Mouse (Mus musculus): ENCODE data around the gene Gemin5. TPM values are rescaled to one million over a fixed set of nuclear protein-coding genes. Genes with fewer than 3 reads are reported as not detected.

Gemin5 gene
- polyA plus RNA-seq, 1 experiment = 18.7 TPM

GRCm38 (mm10) chr11:58156871-58157270 lies 11.5 kb downstream of the Gemin5 start:
- H3K36me3 ChIP-seq (ENCODE audit: control insufficient read depth, insufficient read depth) = peaks cover 39% of the 10 kb centered on the region
- no peak overlapping the region for H3K4me3 ChIP-seq
- no peaks in the 10 kb centered on the region for H3K79me2 ChIP-seq (ENCODE audit: control insufficient read depth, insufficient read depth)
- no peak overlapping the region for H3K4me2 ChIP-seq (ENCODE audit: low read depth)
- H3ac ChIP-seq (ENCODE audit: control insufficient read depth, insufficient read length) = no peak overlapping the region
- H3K27me3 ChIP-seq (ENCODE audit: control insufficient read depth, insufficient read depth, insufficient read length) = no peaks in the 10 kb centered on the region
- TF ChIP-seq POLR2AphosphoS2 (IDR thresholded peaks at IDR 0.05; ENCODE audit: insufficient read length, low read depth) (no peak), SRF (IDR thresholded peaks at IDR 0.05; ENCODE audit: control insufficient read depth, insufficient read length, low read depth) (no peak)

- Histone ChIP-seq H3K4me3 (no peak overlapping the region), H3ac (ENCODE audit: control insufficient read depth, insufficient read length) (no peak overlapping the region), H3K36me3 (ENCODE audit: control insufficient read depth, insufficient read depth) (peaks cover 38% of the 10 kb centered on the region), H3K4me2 (ENCODE audit: low read depth) (no peak overlapping the region), H3K27me3 (ENCODE audit: control insufficient read depth, insufficient read depth, insufficient read length) (no peaks in the 10 kb centered on the region), H3K79me2 (ENCODE audit: control insufficient read depth, insufficient read depth) (no peaks in the 10 kb centered on the region)
- TF ChIP-seq REST (IDR thresholded peaks at IDR 0.05; ENCODE audit: insufficient read depth, insufficient read length) (no peak), USF1 (IDR thresholded peaks at IDR 0.05; ENCODE audit: low read depth) (no peak), MYOG (IDR thresholded peaks at IDR 0.05; ENCODE audit: control insufficient read depth in 1 of 3, insufficient read depth in 1 of 3, insufficient read length in 2 of 3, low read depth in 2 of 3) (no peak), CEBPB (IDR thresholded peaks at IDR 0.05; ENCODE audit: insufficient read depth, poor library complexity, severe bottlenecking) (no peak), SRF (IDR thresholded peaks at IDR 0.05; ENCODE audit: control insufficient read depth, insufficient read length, low read depth) (no peak), TCF12 (IDR thresholded peaks at IDR 0.05; ENCODE audit: insufficient read depth, poor library complexity, severe bottlenecking) (no peak), POLR2A (IDR thresholded peaks at IDR 0.05; ENCODE audit: insufficient read length, low read depth) (no peak), TCF3 (IDR thresholded peaks at IDR 0.05; ENCODE audit: insufficient read length, low read depth) (no peak), MAX (IDR thresholded peaks at IDR 0.05; ENCODE audit: low read depth) (no peak), POLR2AphosphoS2 (IDR thresholded peaks at IDR 0.05; ENCODE audit: insufficient read length, low read depth) (no peak), E2F4 (IDR thresholded peaks at IDR 0.05; ENCODE audit: insufficient read depth) (no peak), MYOD1 (IDR thresholded peaks at IDR 0.05; ENCODE audit: control insufficient read depth in 1 of 3, insufficient read length in 2 of 3, low read depth in 2 of 3) (no peak)
These were observed 12.9 kb downstream of the Gemin5 start for GRCm38 (mm10) chr11:58155458-58155857.

- no peaks in the 10 kb centered on the region for H3K27me3 ChIP-seq (ENCODE audit: control insufficient read depth, insufficient read depth, insufficient read length)
- no peak overlapping the region for H3K4me3 ChIP-seq
- H3ac ChIP-seq (ENCODE audit: control insufficient read depth, insufficient read length) = no peak overlapping the region
- TF ChIP-seq TCF3 (IDR thresholded peaks at IDR 0.05; ENCODE audit: insufficient read length, low read depth) (no peak), MYOD1 (IDR thresholded peaks at IDR 0.05; ENCODE audit: control insufficient read depth in 1 of 3, insufficient read length in 2 of 3, low read depth in 2 of 3) (no peak), POLR2A (IDR thresholded peaks at IDR 0.05; ENCODE audit: insufficient read length, low read depth) (no peak), E2F4 (IDR thresholded peaks at IDR 0.05; ENCODE audit: insufficient read depth) (no peak), REST (IDR thresholded peaks at IDR 0.05; ENCODE audit: insufficient read depth, insufficient read length) (no peak), MYOG (IDR thresholded peaks at IDR 0.05; ENCODE audit: control insufficient read depth in 1 of 3, insufficient read depth in 1 of 3, insufficient read length in 2 of 3, low read depth in 2 of 3) (no peak), USF1 (IDR thresholded peaks at IDR 0.05; ENCODE audit: low read depth) (no peak), POLR2AphosphoS2 (IDR thresholded peaks at IDR 0.05; ENCODE audit: insufficient read length, low read depth) (no peak), MAX (IDR thresholded peaks at IDR 0.05; ENCODE audit: low read depth) (no peak), SRF (IDR thresholded peaks at IDR 0.05; ENCODE audit: control insufficient read depth, insufficient read length, low read depth) (no peak), TCF12 (IDR thresholded peaks at IDR 0.05; ENCODE audit: insufficient read depth, poor library complexity, severe bottlenecking) (no peak), CEBPB (IDR thresholded peaks at IDR 0.05; ENCODE audit: insufficient read depth, poor library complexity, severe bottlenecking) (no peak)
- no peaks in the 10 kb centered on the region for H3K79me2 ChIP-seq (ENCODE audit: control insufficient read depth, insufficient read depth)
- peaks cover 20% of the 10 kb centered on the region for H3K36me3 ChIP-seq (ENCODE audit: control insufficient read depth, insufficient read depth)
- no peak overlapping the region for H3K4me2 ChIP-seq (ENCODE audit: low read depth)
These were observed 22.1 kb downstream of the Gemin5 start for GRCm38 (mm10) chr11:58146241-58146640.

- no peak for TF ChIP-seq SRF (IDR thresholded peaks at IDR 0.05; ENCODE audit: control insufficient read depth, insufficient read length, low read depth)
- no peak for TF ChIP-seq MYOD1 (IDR thresholded peaks at IDR 0.05; ENCODE audit: control insufficient read depth in 1 of 3, insufficient read length in 2 of 3, low read depth in 2 of 3)
- no peak for TF ChIP-seq POLR2AphosphoS2 (IDR thresholded peaks at IDR 0.05; ENCODE audit: insufficient read length, low read depth)
- TF ChIP-seq REST (IDR thresholded peaks at IDR 0.05; ENCODE audit: insufficient read depth, insufficient read length) = no peak
- TF ChIP-seq MYOG (IDR thresholded peaks at IDR 0.05; ENCODE audit: control insufficient read depth in 1 of 3, insufficient read depth in 1 of 3, insufficient read length in 2 of 3, low read depth in 2 of 3) = no peak
- TF ChIP-seq CEBPB (IDR thresholded peaks at IDR 0.05; ENCODE audit: insufficient read depth, poor library complexity, severe bottlenecking) = no peak
- no peak for TF ChIP-seq MAX (IDR thresholded peaks at IDR 0.05; ENCODE audit: low read depth)
- no peak for TF ChIP-seq POLR2A (IDR thresholded peaks at IDR 0.05; ENCODE audit: insufficient read length, low read depth)
- no peak for TF ChIP-seq E2F4 (IDR thresholded peaks at IDR 0.05; ENCODE audit: insufficient read depth)
- TF ChIP-seq TCF12 (IDR thresholded peaks at IDR 0.05; ENCODE audit: insufficient read depth, poor library complexity, severe bottlenecking) = no peak
- TF ChIP-seq USF1 (IDR thresholded peaks at IDR 0.05; ENCODE audit: low read depth) = no peak
- no peak for TF ChIP-seq TCF3 (IDR thresholded peaks at IDR 0.05; ENCODE audit: insufficient read length, low read depth)
- Histone ChIP-seq H3K4me2 (ENCODE audit: low read depth) (no peak overlapping the region), H3K4me3 (no peak overlapping the region), H3K36me3 (ENCODE audit: control insufficient read depth, insufficient read depth) (peaks cover 22% of the 10 kb centered on the region), H3K27me3 (ENCODE audit: control insufficient read depth, insufficient read depth, insufficient read length) (no peaks in the 10 kb centered on the region), H3K79me2 (ENCODE audit: control insufficient read depth, insufficient read depth) (no peaks in the 10 kb centered on the region), H3ac (ENCODE audit: control insufficient read depth, insufficient read length) (no peak overlapping the region)
These were observed 24.5 kb downstream of the Gemin5 start for GRCm38 (mm10) chr11:58143704-58144426.
